Mouse (Mus musculus) limb, embryonic 14.5 days (tissue): ENCODE results near the gene Cnfn. TPM values are rescaled to one million over a fixed set of nuclear protein-coding genes. Genes with fewer than 3 reads are reported as not detected.

Experiments
- ATAC-seq: fragments of 200-750 bp; cut with Nextera tagmentation; 2 replicates; pipeline ENCODE4 v1.8.0; 2017; ENCODE audit warnings: low read depth, moderate number of reproducible peaks, moderate TSS enrichment; ENCODE audit not compliant: low FRiP score
- DNase-seq: peaks from one replicate; pipeline ENCODE4 v3.0.0-alpha.2; 2015; ENCODE audit warnings: low spot score
- H3K27ac ChIP-seq: fragments of 300-500 bp; sonication (generic); replicated peaks from 2 replicates; pipeline ENCODE4 v1.5.1; 2014; ENCODE audit warnings: low read depth, mild to moderate bottlenecking, low read length, moderate library complexity, mixed read lengths
- H3K27me3 ChIP-seq: fragments of 300-500 bp; sonication (generic); 2 replicates; pipeline ENCODE4 v1.6.1; 2014; ENCODE audit warnings: low read length, mixed read lengths; ENCODE audit not compliant: control insufficient read depth, insufficient read depth
- H3K36me3 ChIP-seq: fragments of 300-500 bp; sonication (generic); 2 replicates; pipeline ENCODE4 v1.6.1; 2014; ENCODE audit warnings: mild to moderate bottlenecking, low read length, moderate library complexity, mixed read lengths; ENCODE audit not compliant: control insufficient read depth, insufficient read depth
- H3K4me1 ChIP-seq: fragments of 300-500 bp; sonication (generic); 2 replicates; pipeline ENCODE4 v1.6.1; 2014; ENCODE audit warnings: antibody characterized with exemption, low read length, mixed read lengths; ENCODE audit not compliant: control insufficient read depth, insufficient read depth
- H3K4me2 ChIP-seq: fragments of 300-500 bp; sonication (generic); replicated peaks from 2 replicates; pipeline ENCODE4 v1.6.1; 2014; ENCODE audit warnings: low read depth, mild to moderate bottlenecking, low read length, moderate library complexity; ENCODE audit not compliant: severe bottlenecking
- H3K4me3 ChIP-seq: fragments of 300-500 bp; sonication (generic); replicated peaks from 2 replicates; pipeline ENCODE4 v1.5.1; 2014; ENCODE audit warnings: low read length
- H3K9ac ChIP-seq: fragments of 300-500 bp; sonication (generic); 2 replicates; pipeline ENCODE4 v1.6.1; 2014; ENCODE audit warnings: mild to moderate bottlenecking, low read depth, low read length, moderate library complexity; ENCODE audit not compliant: severe bottlenecking
- H3K9me3 ChIP-seq: fragments of 300-500 bp; sonication (generic); 2 replicates; pipeline ENCODE4 v1.6.1; 2016; ENCODE audit warnings: low read length; ENCODE audit not compliant: control insufficient read depth
- POLR2A ChIP-seq: fragments of 200-500 bp; IDR thresholded peaks from 2 replicates; pipeline ENCODE4 v1.8.0; 2012; ENCODE audit warnings: inconsistent platforms, mild to moderate bottlenecking, moderate library complexity, borderline replicate concordance; ENCODE audit not compliant: insufficient read depth, insufficient read length; ENCODE audit errors: extremely low read depth
- WGBS: fragments of 180-500 bp; shearing (Covaris S2); extraction: QIAGEN DNeasy Blood & Tissue Kit; methylation state at CpG from one replicate; pipeline ENCODE4 v1.1.7; 2014; 5-methylcytosine and 5-hydroxymethylcytosine counted together
- polyA plus RNA-seq, 2 experiments: library from polyadenylated mRNA; depleted of rRNA in 1 of 2; stranded (reverse) in 1 of 2; unstranded in 1 of 2; fragments of >200 nt; fragmentation: Nextera tagmentation in 1 of 2; extraction: Ambion mirVana in 1 of 2; gene quantifications; 2 replicates each; pipeline versions ENCODE4 v1.2.1 to v1.2.3; 2012 to 2014

Cnfn gene
- polyA plus RNA-seq (2012; rRNA removed) (3.3 and 4.5 TPM in 2 replicates), polyA plus RNA-seq (2014; fragmentation: Nextera tagmentation; extraction: Ambion mirVana) (16.7 and 31.8 TPM in 2 replicates)

- Histone ChIP-seq H3K27me3 (peaks cover 30% of the 10 kb centered on the region), H3K4me2 (no peak within 1 kb of the TSS), H3K9ac (no peak within 1 kb of the TSS), H3K4me1 (peaks cover 3% of the 10 kb centered on the region; the same call in 1 of the 2 replicates), H3K4me3 (no peak within 1 kb of the TSS), H3K27ac (no peak within 1 kb of the TSS), H3K9me3 (no peaks in the 10 kb centered on the region), H3K36me3 (peaks cover 7% of the 10 kb centered on the region)
- DNase-seq (no peak), ATAC-seq (no peak)
- 51% methylated on average over 12 of the region's 12 CpGs for WGBS
- no peak for TF ChIP-seq POLR2A
Observed at GRCm38 (mm10) chr7:25369058-25369749, at the start of gene Cnfn. Gene Cnfn, minus strand, starts transcription at chr7:25369724.

GRCm38 (mm10) chr7:25417597-25417996 is 48.1 kb upstream of the Cnfn start:
- H3K27me3 ChIP-seq: no peaks in the 10 kb centered on the region
- WGBS: 83% methylated on average over 1 of the region's 1 CpGs

GRCm38 (mm10) chr7:25412833-25413441 is 43.4 kb upstream of the Cnfn start, which contains the start of gene Cxcl17:
Gene Cxcl17, minus strand, starts transcription at chr7:25412886.
- Histone ChIP-seq H3K4me2 (no peak within 1 kb of the TSS), H3K9ac (no peak within 1 kb of the TSS), H3K4me3 (no peak within 1 kb of the TSS), H3K9me3 (no peaks in the 10 kb centered on the region), H3K27me3 (no peaks in the 10 kb centered on the region), H3K4me1 (no peaks in the 10 kb centered on the region), H3K36me3 (no peaks in the 10 kb centered on the region), H3K27ac (no peak within 1 kb of the TSS)
- DNase-seq (no peak), ATAC-seq (no peak)
- TF ChIP-seq POLR2A: no peak
- 47% methylated on average over 7 of the region's 7 CpGs for WGBS

More at GRCm38 (mm10) chr7:25417597-25417996, 48.1 kb upstream of the Cnfn start:
- ATAC-seq (no peak), DNase-seq (no peak)
- Histone ChIP-seq H3K4me3 (no peak overlapping the region), H3K27ac (no peak overlapping the region), H3K9me3 (no peaks in the 10 kb centered on the region), H3K36me3 (no peaks in the 10 kb centered on the region), H3K4me2 (no peak overlapping the region), H3K4me1 (no peaks in the 10 kb centered on the region), H3K9ac (no peak overlapping the region)
- no peak for TF ChIP-seq POLR2A

- no peak for TF ChIP-seq POLR2A
- WGBS: 86% methylated on average over 3 of the region's 3 CpGs
- no peak for DNase-seq
- ATAC-seq: no peak
- Histone ChIP-seq H3K9me3 (no peaks in the 10 kb centered on the region), H3K4me3 (no peak overlapping the region), H3K4me1 (no peaks in the 10 kb centered on the region), H3K36me3 (no peaks in the 10 kb centered on the region), H3K27ac (no peak overlapping the region), H3K27me3 (no peaks in the 10 kb centered on the region), H3K4me2 (no peak overlapping the region), H3K9ac (no peak overlapping the region)
Observed at GRCm38 (mm10) chr7:25411861-25412260, 42.3 kb upstream of the Cnfn start.

GRCm38 (mm10) chr7:25410969-25411615 is 41.6 kb upstream of the Cnfn start:
- Histone ChIP-seq H3K9me3 (no peaks in the 10 kb centered on the region), H3K27me3 (no peaks in the 10 kb centered on the region), H3K4me2 (no peak overlapping the region), H3K36me3 (no peaks in the 10 kb centered on the region), H3K9ac (no peak overlapping the region), H3K4me1 (no peaks in the 10 kb centered on the region), H3K27ac (no peak overlapping the region), H3K4me3 (no peak overlapping the region)
- DNase-seq: no peak
- TF ChIP-seq POLR2A: no peak
- 81% methylated on average over 1 of the region's 1 CpGs for WGBS
- no peak for ATAC-seq
